Mouse (Mus musculus) intestine, embryonic 14.5 days (tissue): ENCODE data around the gene Mtnr1b. TPM values are rescaled to one million over a fixed set of nuclear protein-coding genes. Genes with fewer than 3 reads are reported as not detected.
A peak's percentile ranks its signal among the peaks of the same experiment; 100 is the strongest.

ENCODE experiments used
- ATAC-seq: fragments of 200-750 bp; cut with Nextera tagmentation; replicated peaks from 2 replicates; pipeline ENCODE4 v1.8.0; 2017; ENCODE audit warnings: low read depth, moderate number of reproducible peaks, moderate TSS enrichment, moderate library complexity; ENCODE audit not compliant: low FRiP score, low TSS enrichment
- DNase-seq: peaks from one replicate; pipeline ENCODE4 v3.0.0-alpha.2; 2018; ENCODE audit warnings: low spot score
- H3K27ac ChIP-seq: fragments of 300-500 bp; sonication (generic); 2 replicates; pipeline ENCODE4 v1.5.1; 2014; ENCODE audit warnings: low read depth, mild to moderate bottlenecking, control low read depth
- H3K27me3 ChIP-seq: fragments of 300-500 bp; sonication (generic); replicated peaks from 2 replicates; pipeline ENCODE4 v1.6.1; 2014; ENCODE audit warnings: low read length, control low read depth; ENCODE audit not compliant: control insufficient read depth, insufficient read depth
- H3K36me3 ChIP-seq: fragments of 300-500 bp; sonication (generic); 2 replicates; pipeline ENCODE4 v1.6.1; 2014; ENCODE audit warnings: low read length, control low read depth; ENCODE audit not compliant: control insufficient read depth, insufficient read depth
- H3K4me1 ChIP-seq: fragments of 300-500 bp; sonication (generic); replicated peaks from 2 replicates; pipeline ENCODE4 v1.6.1; 2014; ENCODE audit warnings: low read length, control low read depth, mixed read lengths; ENCODE audit not compliant: control insufficient read depth, insufficient read depth
- H3K4me2 ChIP-seq: fragments of 300-500 bp; sonication (generic); 2 replicates; pipeline ENCODE4 v1.6.1; 2014; ENCODE audit warnings: low read length
- H3K4me3 ChIP-seq: fragments of 300-500 bp; sonication (generic); 2 replicates; pipeline ENCODE4 v1.5.1; 2014; ENCODE audit warnings: low read depth, low read length, control low read depth, mixed read lengths
- H3K9ac ChIP-seq: fragments of 300-500 bp; sonication (generic); 2 replicates; pipeline ENCODE4 v1.6.1; 2014; ENCODE audit warnings: mild to moderate bottlenecking, low read length
- H3K9me3 ChIP-seq: fragments of 300-500 bp; sonication (generic); 2 replicates; pipeline ENCODE4 v1.6.1; 2016; ENCODE audit warnings: low read length, control low read depth; ENCODE audit not compliant: control insufficient read depth
- WGBS: fragments of 180-500 bp; shearing (Covaris S2); extraction: QIAGEN DNeasy Blood & Tissue Kit; methylation state at CpG from one replicate; pipeline ENCODE4 v1.1.7; 2014; 5-methylcytosine and 5-hydroxymethylcytosine counted together
- polyA plus RNA-seq: library from polyadenylated mRNA; unstranded; fragments of >200 nt; fragmentation: Nextera tagmentation; extraction: Ambion mirVana; gene quantifications from 2 replicates; pipeline ENCODE4 v1.2.1, GENCODE M21; 2014

Gene Mtnr1b
- polyA plus RNA-seq, 1 experiment from 2014 or later = not detected

GRCm38 (mm10) chr9:15886756-15887155 is 12.4 kb upstream of the Mtnr1b start:
- WGBS = 61% methylated on average over 5 of the region's 5 CpGs
- H3K4me2 ChIP-seq = no peak overlapping the region
- no peaks in the 10 kb centered on the region for H3K36me3 ChIP-seq
- H3K9me3 ChIP-seq = no peaks in the 10 kb centered on the region
- DNase-seq (no peak), ATAC-seq (no peak)
- H3K27me3 ChIP-seq = no peaks in the 10 kb centered on the region
- no peaks in the 10 kb centered on the region for H3K4me1 ChIP-seq
- H3K27ac ChIP-seq = no peak overlapping the region
- H3K4me3 ChIP-seq = no peak overlapping the region
- H3K9ac ChIP-seq = no peak overlapping the region

DNA sequence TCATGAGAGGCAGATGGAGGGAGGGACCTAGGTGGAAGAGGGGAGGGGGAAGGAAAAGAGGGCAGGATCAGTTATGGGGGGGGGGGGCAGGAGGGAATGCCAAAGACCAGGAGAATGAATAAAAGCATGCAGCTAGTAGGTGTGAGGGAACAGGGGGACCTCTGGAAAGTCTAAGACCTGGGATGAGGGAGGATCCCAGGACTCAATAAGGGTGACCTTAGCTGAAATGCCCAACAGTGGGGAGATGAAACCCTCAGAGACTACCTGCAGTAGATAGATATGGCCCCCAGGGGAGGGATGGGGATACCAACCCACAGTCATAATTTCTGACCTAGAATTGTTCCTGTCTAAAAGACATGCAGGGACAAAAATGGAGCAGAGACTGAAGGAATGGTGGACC is 6.4 kb upstream of the Mtnr1b start:
- H3K4me1 ChIP-seq = no peaks in the 10 kb centered on the region
- H3K4me2 ChIP-seq = no peak overlapping the region
- no peak overlapping the region for H3K4me3 ChIP-seq
- H3K9me3 ChIP-seq = no peaks in the 10 kb centered on the region
- H3K27me3 ChIP-seq = no peaks in the 10 kb centered on the region
- no peaks in the 10 kb centered on the region for H3K36me3 ChIP-seq
- H3K27ac ChIP-seq = no peak overlapping the region
- ATAC-seq = no peak
- no peak for DNase-seq
- no peak overlapping the region for H3K9ac ChIP-seq

DNA sequence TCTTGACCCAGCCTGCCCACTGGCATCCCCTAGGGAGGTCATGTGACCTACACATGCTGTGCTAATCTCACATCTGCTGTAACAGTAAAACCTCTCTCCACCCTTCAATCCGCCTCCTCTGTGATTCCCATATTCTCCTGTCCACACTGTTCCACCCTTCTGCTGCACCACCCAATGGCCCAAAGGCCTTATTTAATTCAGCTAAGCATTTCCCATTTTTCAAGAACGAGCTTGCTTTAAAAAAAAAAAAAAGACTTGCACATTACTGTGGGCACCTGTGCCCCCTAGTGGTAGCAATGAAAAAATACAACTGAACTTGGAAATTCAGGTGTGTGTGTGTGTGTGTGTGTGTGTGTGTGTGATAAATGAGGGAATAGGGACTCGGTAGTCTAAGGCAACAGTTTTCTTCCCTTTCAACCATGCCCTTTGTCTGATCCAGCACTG is 5.8 kb upstream of the Mtnr1b start:
- Histone ChIP-seq H3K9me3 (no peaks in the 10 kb centered on the region), H3K4me3 (no peak overlapping the region), H3K27me3 (no peaks in the 10 kb centered on the region), H3K27ac (no peak overlapping the region), H3K9ac (no peak overlapping the region), H3K36me3 (no peaks in the 10 kb centered on the region), H3K4me1 (no peaks in the 10 kb centered on the region), H3K4me2 (no peak overlapping the region)
- ATAC-seq = peak; percentile 50; the same call in 1 of the 2 replicates
- DNase-seq = peak; percentile 64
- 38% methylated on average over 3 of the region's 3 CpGs for WGBS

- no peak overlapping the region for H3K4me3 ChIP-seq
- H3K9me3 ChIP-seq = no peaks in the 10 kb centered on the region
- no peaks in the 10 kb centered on the region for H3K36me3 ChIP-seq
- H3K27me3 ChIP-seq = peaks cover 10% of the 10 kb centered on the region
- no peak overlapping the region for H3K27ac ChIP-seq
- no peak overlapping the region for H3K9ac ChIP-seq
- ATAC-seq = no peak
- 62% methylated on average over 4 of the region's 4 CpGs for WGBS
- no peak for DNase-seq
- H3K4me2 ChIP-seq = no peak overlapping the region
- H3K4me1 ChIP-seq = no peaks in the 10 kb centered on the region
Measured at GRCm38 (mm10) chr9:15870013-15870412, 4.3 kb downstream of the Mtnr1b start.

GRCm38 (mm10) chr9:15869456-15869855 is 4.9 kb downstream of the Mtnr1b start:
- Histone ChIP-seq H3K9ac (no peak overlapping the region), H3K4me3 (no peak overlapping the region), H3K27me3 (peaks cover 9% of the 10 kb centered on the region), H3K4me1 (no peaks in the 10 kb centered on the region), H3K36me3 (no peaks in the 10 kb centered on the region), H3K9me3 (no peaks in the 10 kb centered on the region), H3K27ac (no peak overlapping the region), H3K4me2 (no peak overlapping the region)
- DNase-seq = no peak
- 65% methylated on average over 4 of the region's 4 CpGs for WGBS
- no peak for ATAC-seq

- 68% methylated on average over 10 of the region's 10 CpGs for WGBS
- ATAC-seq (no peak), DNase-seq (no peak)
- H3K27me3 ChIP-seq = no peaks in the 10 kb centered on the region
- no peaks in the 10 kb centered on the region for H3K4me1 ChIP-seq
- no peak overlapping the region for H3K9ac ChIP-seq
- H3K27ac ChIP-seq = no peak overlapping the region
- H3K4me3 ChIP-seq = no peak overlapping the region
- no peak overlapping the region for H3K4me2 ChIP-seq
- H3K9me3 ChIP-seq = no peaks in the 10 kb centered on the region
- H3K36me3 ChIP-seq = no peaks in the 10 kb centered on the region
Measured at GRCm38 (mm10) chr9:15866280-15867072, 7.9 kb downstream of the Mtnr1b start.

DNA sequence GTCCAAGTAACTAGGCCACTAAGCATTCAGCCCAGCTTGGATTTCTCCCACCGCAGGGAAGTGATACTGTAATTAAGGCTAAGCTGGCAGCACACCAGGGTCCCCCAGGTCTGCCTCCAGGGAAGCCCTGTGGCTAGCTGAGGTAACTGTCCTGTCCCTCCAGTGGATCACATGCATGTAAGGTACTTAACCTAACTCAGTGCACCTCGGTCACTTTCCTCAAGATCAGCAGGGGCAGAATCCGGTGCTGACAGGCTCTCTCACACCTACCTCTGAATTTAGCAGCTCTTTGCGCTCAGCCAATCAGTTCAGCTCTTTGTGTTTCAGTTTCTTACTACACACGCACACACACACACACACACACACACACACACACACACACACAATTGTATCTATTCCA is 13.0 kb downstream of the Mtnr1b start:
- 73% methylated on average over 5 of the region's 5 CpGs for WGBS
- Histone ChIP-seq H3K27ac (no peak overlapping the region), H3K27me3 (no peaks in the 10 kb centered on the region), H3K4me1 (no peaks in the 10 kb centered on the region), H3K9me3 (no peaks in the 10 kb centered on the region), H3K36me3 (no peaks in the 10 kb centered on the region), H3K9ac (no peak overlapping the region), H3K4me3 (no peak overlapping the region), H3K4me2 (no peak overlapping the region)
- DNase-seq (no peak), ATAC-seq (no peak)

GRCm38 (mm10) chr9:15850749-15851148 is 23.6 kb downstream of the Mtnr1b start:
- Histone ChIP-seq H3K4me1 (no peaks in the 10 kb centered on the region), H3K36me3 (no peaks in the 10 kb centered on the region), H3K4me2 (no peak overlapping the region), H3K4me3 (no peak overlapping the region), H3K27me3 (no peaks in the 10 kb centered on the region), H3K9ac (no peak overlapping the region), H3K9me3 (no peaks in the 10 kb centered on the region), H3K27ac (no peak overlapping the region)
- ATAC-seq (no peak), DNase-seq (no peak)

DNA sequence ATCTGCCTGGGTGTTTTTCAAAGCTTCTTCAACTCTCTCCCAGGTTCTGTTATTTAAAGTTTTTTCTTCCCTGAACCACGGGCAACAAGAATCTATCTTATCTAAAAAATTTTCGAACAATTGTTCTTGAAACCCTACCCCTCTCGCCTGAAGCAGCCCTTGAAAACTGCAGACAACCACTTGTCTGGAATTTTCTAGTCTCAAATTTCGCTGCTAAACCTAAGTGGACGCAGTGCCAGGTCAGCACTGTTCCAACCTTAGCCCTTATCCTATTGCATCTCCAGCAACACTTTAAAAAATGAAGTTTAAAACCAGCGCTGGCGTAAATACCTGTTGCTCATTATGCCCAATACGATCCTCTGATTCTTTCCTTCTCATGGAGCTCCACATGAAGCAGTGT is 29.0 kb downstream of the Mtnr1b start:
- H3K36me3 ChIP-seq = no peaks in the 10 kb centered on the region
- no peaks in the 10 kb centered on the region for H3K27me3 ChIP-seq
- H3K9me3 ChIP-seq = no peaks in the 10 kb centered on the region
- H3K4me3 ChIP-seq = no peak overlapping the region
- 73% methylated on average over 8 of the region's 8 CpGs for WGBS
- no peak overlapping the region for H3K27ac ChIP-seq
- DNase-seq (no peak), ATAC-seq (no peak)
- no peaks in the 10 kb centered on the region for H3K4me1 ChIP-seq
- H3K9ac ChIP-seq = no peak overlapping the region
- no peak overlapping the region for H3K4me2 ChIP-seq
